Mouse (Mus musculus): ENCODE data around the gene Nktr. TPM values are rescaled to one million over a fixed set of nuclear protein-coding genes. Genes with fewer than 3 reads are reported as not detected.
A peak's percentile ranks its signal among the peaks of the same experiment; 100 is the strongest.

Nktr gene
- polyA plus RNA-seq, 1 experiment from 2014 or later, result 64.1 TPM

DNA sequence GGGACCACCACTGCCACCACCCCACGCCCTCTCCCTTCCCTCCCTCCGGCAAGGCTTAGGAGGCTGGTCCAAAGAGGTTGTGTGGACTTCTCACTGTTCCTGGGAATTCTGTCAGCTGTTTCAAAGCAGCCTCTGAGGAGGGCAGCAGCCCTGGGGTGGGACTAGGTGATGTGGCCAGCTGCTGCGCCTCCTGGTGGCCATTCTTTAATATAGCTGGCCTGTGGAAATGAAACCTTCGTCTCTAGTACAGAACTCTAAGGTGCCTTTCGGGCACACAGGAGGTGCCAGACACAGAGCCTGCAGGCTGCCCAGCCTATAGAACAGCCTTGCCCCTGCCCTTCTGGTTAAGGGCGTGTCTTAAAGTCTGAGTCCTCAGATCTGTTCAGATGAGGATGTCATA, 39.4 kb upstream of the Nktr start:
- H3K4me2 ChIP-seq (replicated peaks), result no peak overlapping the region
- no peak overlapping the region for H3K27ac ChIP-seq
- no peaks in the 10 kb centered on the region for H3K27me3 ChIP-seq (ENCODE audit: control insufficient read depth, insufficient read depth, low read length)
- ATAC-seq (ENCODE audit: low FRiP score), result peak; percentile 70; the same call in 1 of the 2 replicates
- H3K9me3 ChIP-seq (ENCODE audit: control insufficient read depth, low read length), result no peaks in the 10 kb centered on the region
- peaks cover 32% of the 10 kb centered on the region for H3K36me3 ChIP-seq (replicated peaks; ENCODE audit: control insufficient read depth, insufficient read depth)
- peak; percentile 65 for DNase-seq (ENCODE audit: low spot score)
- 24% methylated on average over 6 of the region's 6 CpGs for WGBS
- no peak overlapping the region for H3K4me3 ChIP-seq (replicated peaks; ENCODE audit: low read length)
- H3K4me1 ChIP-seq (replicated peaks; ENCODE audit: control insufficient read depth, insufficient read depth, low read length), result 0 out of 2 replicates have a peak, but pooled peaks cover 2% of the 10 kb centered on the region
- H3K9ac ChIP-seq, result no peak overlapping the region

DNA sequence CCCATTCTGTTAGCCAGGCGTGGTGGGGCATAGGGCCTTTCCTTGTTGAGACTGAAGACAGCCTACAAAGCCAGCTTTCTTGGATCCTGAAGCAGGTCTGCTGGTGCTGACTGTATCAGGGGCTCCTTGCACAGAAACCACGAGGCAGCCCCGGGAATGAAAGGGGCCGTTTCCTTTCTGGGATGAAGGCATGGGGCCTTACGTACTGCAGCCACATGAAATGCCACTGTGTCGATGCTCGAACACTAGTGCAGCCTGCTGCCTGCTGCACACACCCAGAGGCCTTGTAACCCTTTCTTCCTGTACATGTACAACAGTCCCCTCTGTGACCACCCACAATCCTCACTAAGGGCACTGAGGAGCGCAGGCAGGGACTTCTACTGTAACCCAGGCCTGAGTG, 37.8 kb upstream of the Nktr start:
- Histone ChIP-seq H3K9ac (no peak overlapping the region), H3K9me3 (ENCODE audit: control insufficient read depth, low read length) (no peaks in the 10 kb centered on the region), H3K4me1 (replicated peaks; ENCODE audit: control insufficient read depth, insufficient read depth, low read length) (0 out of 2 replicates have a peak, but pooled peaks cover 2% of the 10 kb centered on the region), H3K36me3 (replicated peaks; ENCODE audit: control insufficient read depth, insufficient read depth) (peaks cover 47% of the 10 kb centered on the region), H3K4me3 (replicated peaks; ENCODE audit: low read length) (no peak overlapping the region), H3K27ac (no peak overlapping the region), H3K4me2 (replicated peaks) (no peak overlapping the region), H3K27me3 (ENCODE audit: control insufficient read depth, insufficient read depth, low read length) (no peaks in the 10 kb centered on the region)
- DNase-seq (ENCODE audit: low spot score) (no peak), ATAC-seq (ENCODE audit: low FRiP score) (no peak)
- 82% methylated on average over 8 of the region's 8 CpGs for WGBS

- DNase-seq (ENCODE audit: low spot score), result no peak
- no peak overlapping the region for H3K4me3 ChIP-seq (replicated peaks; ENCODE audit: low read length)
- H3K4me1 ChIP-seq (replicated peaks; ENCODE audit: control insufficient read depth, insufficient read depth, low read length), result 0 out of 2 replicates have a peak, but pooled peaks cover 2% of the 10 kb centered on the region
- H3K27me3 ChIP-seq (ENCODE audit: control insufficient read depth, insufficient read depth, low read length), result no peaks in the 10 kb centered on the region
- no peak for ATAC-seq (ENCODE audit: low FRiP score)
- no peak overlapping the region for H3K27ac ChIP-seq
- no peak overlapping the region for H3K9ac ChIP-seq
- H3K36me3 ChIP-seq (replicated peaks; ENCODE audit: control insufficient read depth, insufficient read depth), result peaks cover 49% of the 10 kb centered on the region
- WGBS, result 84% methylated on average over 18 of the region's 18 CpGs
- H3K4me2 ChIP-seq (replicated peaks), result no peak overlapping the region
- H3K9me3 ChIP-seq (ENCODE audit: control insufficient read depth, low read length), result no peaks in the 10 kb centered on the region
Observed at GRCm38 (mm10) chr9:121682037-121682680, 36.8 kb upstream of the Nktr start.

- H3K36me3 ChIP-seq (replicated peaks; ENCODE audit: control insufficient read depth, insufficient read depth), result peaks cover 69% of the 10 kb centered on the region
- no peak overlapping the region for H3K27ac ChIP-seq
- ATAC-seq (ENCODE audit: low FRiP score) (no peak), DNase-seq (ENCODE audit: low spot score) (no peak)
- no peaks in the 10 kb centered on the region for H3K9me3 ChIP-seq (ENCODE audit: control insufficient read depth, low read length)
- 82% methylated on average over 7 of the region's 7 CpGs for WGBS
- no peak overlapping the region for H3K9ac ChIP-seq
- H3K4me3 ChIP-seq (replicated peaks; ENCODE audit: low read length), result no peak overlapping the region
- H3K4me2 ChIP-seq (replicated peaks), result no peak overlapping the region
- H3K27me3 ChIP-seq (ENCODE audit: control insufficient read depth, insufficient read depth, low read length), result no peaks in the 10 kb centered on the region
- H3K4me1 ChIP-seq (replicated peaks; ENCODE audit: control insufficient read depth, insufficient read depth, low read length), result peaks cover 8% of the 10 kb centered on the region
Observed at GRCm38 (mm10) chr9:121684702-121685101, 34.3 kb upstream of the Nktr start.

GRCm38 (mm10) chr9:121690200-121690651, 28.7 kb upstream of the Nktr start:
- peak; percentile 81 for DNase-seq (ENCODE audit: low spot score)
- Histone ChIP-seq H3K4me1 (replicated peaks; ENCODE audit: control insufficient read depth, insufficient read depth, low read length) (peaks cover 25% of the 10 kb centered on the region), H3K9me3 (ENCODE audit: control insufficient read depth, low read length) (no peaks in the 10 kb centered on the region), H3K27ac (peak overlapping the region; percentile 84), H3K4me2 (replicated peaks) (peak overlapping the region; percentile 45), H3K27me3 (ENCODE audit: control insufficient read depth, insufficient read depth, low read length) (no peaks in the 10 kb centered on the region), H3K36me3 (replicated peaks; ENCODE audit: control insufficient read depth, insufficient read depth) (peaks cover 67% of the 10 kb centered on the region), H3K9ac (peak overlapping the region; percentile 9; the same call in 1 of the 2 replicates), H3K4me3 (replicated peaks; ENCODE audit: low read length) (no peak overlapping the region)
- 16% methylated on average over 15 of the region's 15 CpGs for WGBS
- ATAC-seq (ENCODE audit: low FRiP score), result peak; percentile 90

DNA sequence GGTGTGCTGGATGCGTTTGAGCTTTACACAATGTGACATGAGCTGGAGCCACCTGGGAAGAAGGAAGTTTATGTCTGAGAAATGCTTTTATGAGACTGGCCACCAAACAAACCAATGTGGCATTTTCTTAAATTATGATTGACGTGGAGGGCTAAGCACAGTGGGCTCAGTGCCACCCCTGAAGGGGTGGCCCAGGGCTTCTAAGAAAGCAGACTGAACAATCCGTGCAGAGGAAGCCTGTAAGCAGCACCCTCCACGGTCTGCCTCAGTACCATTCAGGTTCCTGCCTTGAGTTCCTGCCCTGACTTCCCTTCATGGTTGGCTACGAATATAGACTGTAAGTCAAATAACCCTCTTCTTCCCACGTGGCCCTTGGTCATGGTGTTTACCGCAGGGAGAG, 28.2 kb upstream of the Nktr start:
- no peaks in the 10 kb centered on the region for H3K27me3 ChIP-seq (ENCODE audit: control insufficient read depth, insufficient read depth, low read length)
- H3K4me1 ChIP-seq (replicated peaks; ENCODE audit: control insufficient read depth, insufficient read depth, low read length), result peaks cover 25% of the 10 kb centered on the region
- H3K4me3 ChIP-seq (replicated peaks; ENCODE audit: low read length), result no peak overlapping the region
- peak overlapping the region; percentile 84 for H3K27ac ChIP-seq
- peak overlapping the region; percentile 45 for H3K4me2 ChIP-seq (replicated peaks)
- 56% methylated on average over 7 of the region's 7 CpGs for WGBS
- H3K36me3 ChIP-seq (replicated peaks; ENCODE audit: control insufficient read depth, insufficient read depth), result peaks cover 67% of the 10 kb centered on the region
- H3K9me3 ChIP-seq (ENCODE audit: control insufficient read depth, low read length), result no peaks in the 10 kb centered on the region
- DNase-seq (ENCODE audit: low spot score) (no peak), ATAC-seq (ENCODE audit: low FRiP score) (peak; percentile 25; the same call in 1 of the 2 replicates)
- H3K9ac ChIP-seq, result no peak overlapping the region

DNA sequence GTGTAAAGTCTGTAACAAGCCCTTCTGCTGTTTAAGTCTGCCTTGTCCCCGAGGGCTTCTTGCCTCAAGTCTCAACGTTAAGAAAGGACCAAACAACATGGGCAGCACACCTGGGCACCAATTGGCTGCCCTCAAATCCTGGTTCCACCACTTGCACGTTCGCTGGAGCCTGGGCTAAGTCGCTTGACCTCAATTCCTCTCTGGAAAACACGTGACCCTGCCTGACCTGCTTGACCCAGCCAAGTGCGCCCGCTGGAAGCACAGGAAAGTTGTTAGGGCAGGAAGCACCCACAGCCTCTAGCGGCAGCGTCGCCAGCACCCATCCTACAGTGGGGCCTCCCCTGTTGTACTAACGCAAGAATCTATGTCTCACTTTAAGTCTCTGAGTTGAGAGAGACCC, 24.2 kb upstream of the Nktr start:
- 78% methylated on average over 12 of the region's 12 CpGs for WGBS
- no peak overlapping the region for H3K4me3 ChIP-seq (replicated peaks; ENCODE audit: low read length)
- peaks cover 58% of the 10 kb centered on the region for H3K36me3 ChIP-seq (replicated peaks; ENCODE audit: control insufficient read depth, insufficient read depth)
- H3K9ac ChIP-seq, result no peak overlapping the region
- H3K4me1 ChIP-seq (replicated peaks; ENCODE audit: control insufficient read depth, insufficient read depth, low read length), result peaks cover 18% of the 10 kb centered on the region
- ATAC-seq (ENCODE audit: low FRiP score), result no peak
- no peak for DNase-seq (ENCODE audit: low spot score)
- H3K4me2 ChIP-seq (replicated peaks), result no peak overlapping the region
- H3K27ac ChIP-seq, result no peak overlapping the region
- no peaks in the 10 kb centered on the region for H3K9me3 ChIP-seq (ENCODE audit: control insufficient read depth, low read length)
- H3K27me3 ChIP-seq (ENCODE audit: control insufficient read depth, insufficient read depth, low read length), result no peaks in the 10 kb centered on the region

GRCm38 (mm10) chr9:121696626-121697025, 22.3 kb upstream of the Nktr start:
- H3K4me3 ChIP-seq (replicated peaks; ENCODE audit: low read length), result no peak overlapping the region
- ATAC-seq (ENCODE audit: low FRiP score) (0 out of 2 replicates have a peak, but pooled peaks have one; percentile 14), DNase-seq (ENCODE audit: low spot score) (no peak)
- 82% methylated on average over 9 of the region's 9 CpGs for WGBS
- H3K9ac ChIP-seq, result no peak overlapping the region
- H3K27me3 ChIP-seq (ENCODE audit: control insufficient read depth, insufficient read depth, low read length), result no peaks in the 10 kb centered on the region
- H3K27ac ChIP-seq, result no peak overlapping the region
- no peak overlapping the region for H3K4me2 ChIP-seq (replicated peaks)
- no peaks in the 10 kb centered on the region for H3K4me1 ChIP-seq (replicated peaks; ENCODE audit: control insufficient read depth, insufficient read depth, low read length)
- peaks cover 50% of the 10 kb centered on the region for H3K36me3 ChIP-seq (replicated peaks; ENCODE audit: control insufficient read depth, insufficient read depth)
- no peaks in the 10 kb centered on the region for H3K9me3 ChIP-seq (ENCODE audit: control insufficient read depth, low read length)

DNA sequence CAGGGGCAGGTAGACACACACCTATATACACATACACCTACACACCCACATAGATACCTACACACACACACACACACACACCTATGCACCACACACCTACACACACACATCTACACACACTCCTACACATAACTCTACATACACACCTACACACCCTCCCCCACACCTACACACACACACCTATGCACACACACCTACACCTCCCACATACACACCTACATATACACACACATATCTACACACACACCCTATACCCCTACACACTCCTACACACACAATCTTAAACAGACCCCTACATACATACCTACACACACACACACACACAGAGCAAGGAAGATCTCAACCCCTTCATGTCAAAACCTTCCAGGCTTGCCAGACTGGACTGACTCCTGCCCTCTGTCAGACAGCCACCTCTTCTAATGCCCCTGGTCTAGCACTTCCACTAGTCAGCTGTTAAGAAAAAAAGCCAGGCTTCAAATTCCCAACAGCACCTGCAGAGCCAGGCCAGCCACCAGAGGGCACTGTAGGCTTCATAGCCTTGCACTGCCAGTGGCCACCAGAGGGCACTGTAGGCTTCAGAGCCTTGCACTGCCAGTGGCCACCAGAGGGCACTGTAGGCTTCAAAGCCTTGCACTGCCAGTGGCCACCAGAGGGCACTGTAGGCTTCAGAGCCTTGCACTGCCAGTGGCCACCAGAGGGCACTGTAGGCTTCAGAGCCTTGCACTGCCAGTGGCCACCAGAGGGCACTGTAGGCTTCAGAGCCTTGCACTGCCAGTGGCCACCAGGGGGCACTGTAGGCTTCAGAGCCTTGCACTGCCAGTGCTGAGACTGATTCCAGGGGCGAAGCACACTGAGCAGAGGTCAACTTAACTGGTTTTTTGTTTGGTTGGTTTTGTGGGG, 21.6 kb upstream of the Nktr start:
- Histone ChIP-seq H3K4me3 (replicated peaks; ENCODE audit: low read length) (no peak overlapping the region), H3K27me3 (ENCODE audit: control insufficient read depth, insufficient read depth, low read length) (no peaks in the 10 kb centered on the region), H3K9me3 (ENCODE audit: control insufficient read depth, low read length) (no peaks in the 10 kb centered on the region), H3K9ac (no peak overlapping the region), H3K4me2 (replicated peaks) (no peak overlapping the region), H3K36me3 (replicated peaks; ENCODE audit: control insufficient read depth, insufficient read depth) (peaks cover 44% of the 10 kb centered on the region), H3K27ac (no peak overlapping the region), H3K4me1 (replicated peaks; ENCODE audit: control insufficient read depth, insufficient read depth, low read length) (no peaks in the 10 kb centered on the region)
- 100% methylated on average over 1 of the region's 1 CpGs for WGBS
- no peak for DNase-seq (ENCODE audit: low spot score)
- ATAC-seq (ENCODE audit: low FRiP score), result peak; percentile 46; the same call in 1 of the 2 replicates
